Mouse (Mus musculus) kidney, embryonic 16.5 days (tissue): ENCODE data around the gene Tns1. TPM values are rescaled to one million over a fixed set of nuclear protein-coding genes. Genes with fewer than 3 reads are reported as not detected.
A peak's percentile ranks its signal among the peaks of the same experiment; 100 is the strongest.

Experiments
- ATAC-seq: fragments of 200-750 bp; cut with Nextera tagmentation; 2 replicates; pipeline ENCODE4 v1.8.0; 2017; ENCODE audit warnings: moderate TSS enrichment; ENCODE audit not compliant: low FRiP score, low TSS enrichment
- H3K27ac ChIP-seq: fragments of 300-500 bp; sonication (generic); 2 replicates; pipeline ENCODE4 v1.5.1; 2014; ENCODE audit warnings: low read length
- H3K27me3 ChIP-seq: fragments of 300-500 bp; sonication (generic); 2 replicates; pipeline ENCODE4 v1.6.1; 2014; ENCODE audit warnings: low read length, control low read depth, mixed read lengths; ENCODE audit not compliant: insufficient read depth
- H3K36me3 ChIP-seq: fragments of 300-500 bp; sonication (generic); 2 replicates; pipeline ENCODE4 v1.6.1; 2014; ENCODE audit warnings: low read length, control low read depth, mixed read lengths; ENCODE audit not compliant: insufficient read depth
- H3K4me1 ChIP-seq: fragments of 300-500 bp; sonication (generic); 2 replicates; pipeline ENCODE4 v1.6.1; 2014; ENCODE audit warnings: low read length, control low read depth, mixed read lengths; ENCODE audit not compliant: insufficient read depth
- H3K4me2 ChIP-seq: fragments of 300-500 bp; sonication (generic); replicated peaks from 2 replicates; pipeline ENCODE4 v1.6.1; 2014; ENCODE audit warnings: low read depth, low read length
- H3K4me3 ChIP-seq: fragments of 300-500 bp; sonication (generic); 2 replicates; pipeline ENCODE4 v1.5.1; 2014; ENCODE audit warnings: mild to moderate bottlenecking, low read length
- H3K9ac ChIP-seq: fragments of 300-500 bp; sonication (generic); replicated peaks from 2 replicates; pipeline ENCODE4 v1.6.1; 2014; ENCODE audit warnings: low read length
- H3K9me3 ChIP-seq: fragments of 300-500 bp; sonication (generic); 2 replicates; pipeline ENCODE4 v1.6.1; 2016; ENCODE audit warnings: low read length, control low read depth
- WGBS: fragments of 180-500 bp; shearing (Covaris S2); extraction: QIAGEN DNeasy Blood & Tissue Kit; methylation state at CpG from one replicate; pipeline ENCODE4 v1.1.7; 2014; 5-methylcytosine and 5-hydroxymethylcytosine counted together
- polyA plus RNA-seq: library from polyadenylated mRNA; unstranded; fragments of >200 nt; fragmentation: Nextera tagmentation; extraction: Ambion mirVana; gene quantifications from 2 replicates; pipeline ENCODE4 v1.2.1, GENCODE M21; 2015

Gene Tns1
- polyA plus RNA-seq, 1 experiment from 2014 or later = 77.3 TPM

GRCm38 (mm10) chr1:74043584-74044105, 80.6 kb downstream of the Tns1 start:
- Histone ChIP-seq H3K4me2 (no peak overlapping the region), H3K27me3 (no peaks in the 10 kb centered on the region), H3K27ac (no peak overlapping the region), H3K9me3 (no peaks in the 10 kb centered on the region), H3K4me3 (no peak overlapping the region), H3K36me3 (no peaks in the 10 kb centered on the region), H3K4me1 (peaks cover 64% of the 10 kb centered on the region), H3K9ac (0 out of 2 replicates have a peak overlapping the region, but pooled peaks have one; percentile 7)
- WGBS = 53% methylated on average over 4 of the region's 4 CpGs
- ATAC-seq = no peak

DNA sequence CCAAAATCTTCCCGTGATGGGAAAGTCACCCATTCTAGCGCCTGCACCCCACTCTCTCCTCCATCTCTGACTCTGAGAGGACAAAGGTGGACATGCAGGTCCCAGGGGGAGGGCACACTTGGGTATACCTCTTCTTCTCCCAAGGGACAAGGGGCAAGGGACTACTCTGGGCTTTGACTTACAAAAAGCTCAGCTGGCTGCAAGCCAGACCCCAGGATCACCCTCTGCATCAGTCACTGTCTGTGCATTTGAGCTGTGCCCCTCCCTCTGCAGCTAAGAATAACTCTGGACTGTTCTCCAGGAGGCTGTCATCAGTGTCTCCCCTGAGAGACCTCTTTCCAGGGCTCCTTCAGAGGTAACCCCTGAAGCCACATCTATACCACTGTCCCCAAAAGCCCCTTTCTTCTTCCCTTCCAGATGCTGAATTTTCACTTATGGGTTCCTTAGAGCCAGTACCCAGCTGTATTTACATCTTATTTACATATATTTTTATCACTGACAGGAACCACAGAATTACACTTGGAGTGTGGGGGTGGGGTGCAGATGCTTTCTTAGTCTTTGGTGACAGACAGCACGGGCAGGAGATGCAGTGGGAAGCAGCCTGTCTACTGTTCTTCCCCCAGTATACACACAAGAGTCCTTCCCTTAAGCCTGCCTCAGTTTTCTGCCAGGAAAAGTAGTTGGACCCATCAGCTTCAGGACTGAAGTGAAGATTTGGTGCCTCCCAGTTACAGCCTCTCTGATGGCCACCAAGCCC, 81.4 kb downstream of the Tns1 start:
- Histone ChIP-seq H3K9ac (0 out of 2 replicates have a peak overlapping the region, but pooled peaks have one; percentile 7), H3K27me3 (no peaks in the 10 kb centered on the region), H3K27ac (peak overlapping the region; percentile 63; the same call in 1 of the 2 replicates), H3K9me3 (no peaks in the 10 kb centered on the region), H3K36me3 (no peaks in the 10 kb centered on the region), H3K4me2 (no peak overlapping the region), H3K4me1 (peaks cover 63% of the 10 kb centered on the region), H3K4me3 (no peak overlapping the region)
- peak; percentile 40 for ATAC-seq
- WGBS = 52% methylated on average over 3 of the region's 3 CpGs

DNA sequence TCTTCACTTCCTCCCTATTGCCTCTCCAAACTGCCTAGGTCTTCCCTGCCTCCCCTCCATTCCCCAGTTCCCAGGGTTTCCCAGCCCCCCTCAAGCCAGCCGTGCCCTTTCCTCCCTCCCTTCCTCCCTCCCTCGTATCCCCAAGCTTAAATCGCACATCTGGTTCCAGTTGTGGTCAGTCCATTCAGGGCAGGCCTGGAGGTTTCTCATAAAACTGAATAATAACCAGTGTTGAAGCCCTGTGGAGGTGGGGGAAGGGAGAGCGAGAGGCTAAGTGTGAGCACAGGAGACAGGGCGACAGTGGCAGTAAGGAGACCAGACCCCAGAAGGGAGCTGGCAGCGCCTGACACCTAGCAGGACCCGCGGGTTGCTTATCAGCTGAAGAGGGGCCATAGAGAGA, 82.6 kb downstream of the Tns1 start:
- Histone ChIP-seq H3K27me3 (no peaks in the 10 kb centered on the region), H3K4me2 (0 out of 2 replicates have a peak overlapping the region, but pooled peaks have one; percentile 4), H3K4me3 (no peak overlapping the region), H3K9ac (peak overlapping the region; percentile 3; the same call in 1 of the 2 replicates), H3K36me3 (no peaks in the 10 kb centered on the region), H3K4me1 (peaks cover 64% of the 10 kb centered on the region), H3K9me3 (no peaks in the 10 kb centered on the region), H3K27ac (peak overlapping the region; percentile 71)
- 26% methylated on average over 8 of the region's 8 CpGs for WGBS
- ATAC-seq = peak; percentile 14; the same call in 1 of the 2 replicates

- peak overlapping the region; percentile 71 for H3K27ac ChIP-seq
- 0 out of 2 replicates have a peak overlapping the region, but pooled peaks have one; percentile 4 for H3K4me2 ChIP-seq
- H3K27me3 ChIP-seq = no peaks in the 10 kb centered on the region
- no peaks in the 10 kb centered on the region for H3K9me3 ChIP-seq
- no peak overlapping the region for H3K9ac ChIP-seq
- peaks cover 69% of the 10 kb centered on the region for H3K4me1 ChIP-seq
- WGBS = 59% methylated on average over 7 of the region's 7 CpGs
- H3K36me3 ChIP-seq = no peaks in the 10 kb centered on the region
- no peak for ATAC-seq
- no peak overlapping the region for H3K4me3 ChIP-seq
Measured at GRCm38 (mm10) chr1:74041178-74041577, 83.1 kb downstream of the Tns1 start.

DNA sequence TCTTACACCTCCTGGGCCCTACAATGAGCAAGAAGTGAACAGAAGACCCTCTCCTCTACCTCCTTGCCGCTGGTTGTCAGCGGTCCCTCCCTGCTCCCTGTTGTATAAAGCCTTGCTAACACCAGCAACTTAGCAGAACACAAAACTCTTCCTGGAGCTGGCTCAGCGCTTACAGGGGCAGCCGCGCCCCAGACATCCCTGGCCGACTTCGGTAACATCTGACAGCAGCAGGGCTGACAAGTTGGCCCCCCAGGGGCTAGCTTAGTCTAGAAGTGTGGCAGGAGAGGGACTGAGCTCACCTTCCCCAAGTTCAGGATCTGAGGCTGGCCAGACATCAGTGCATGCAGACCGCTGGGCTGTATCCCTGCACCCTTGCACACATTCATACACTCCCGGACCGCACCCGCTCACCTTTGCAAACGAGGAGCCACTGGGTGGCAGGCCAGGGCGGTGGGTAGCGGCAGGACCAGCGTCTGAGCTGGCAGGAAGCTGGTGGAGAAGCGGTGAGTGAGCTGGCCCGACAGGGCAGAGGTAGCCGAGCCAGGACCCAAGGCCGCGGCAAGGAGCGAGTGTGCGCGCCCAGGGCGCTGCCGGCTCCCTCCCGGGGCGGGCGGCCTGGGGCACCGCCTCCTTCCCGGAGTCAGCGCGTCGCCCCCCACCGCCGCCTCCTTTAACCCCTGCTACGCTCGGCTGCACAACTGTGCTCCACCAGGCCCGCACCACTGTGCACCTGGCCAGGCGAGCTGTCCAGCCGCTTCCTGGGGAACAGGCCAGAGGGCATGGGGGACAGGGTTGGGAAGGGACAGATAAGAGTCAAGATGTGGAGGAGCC, 87.5 kb downstream of the Tns1 start:
- Histone ChIP-seq H3K27me3 (no peaks in the 10 kb centered on the region), H3K36me3 (no peaks in the 10 kb centered on the region), H3K4me3 (peak overlapping the region; percentile 72), H3K27ac (peak overlapping the region; percentile 95), H3K9me3 (no peaks in the 10 kb centered on the region), H3K4me2 (peak overlapping the region; percentile 59), H3K4me1 (peaks cover 80% of the 10 kb centered on the region), H3K9ac (peak overlapping the region; percentile 73)
- ATAC-seq = peak; percentile 75
- 2% methylated on average over 37 of the region's 40 CpGs for WGBS

DNA sequence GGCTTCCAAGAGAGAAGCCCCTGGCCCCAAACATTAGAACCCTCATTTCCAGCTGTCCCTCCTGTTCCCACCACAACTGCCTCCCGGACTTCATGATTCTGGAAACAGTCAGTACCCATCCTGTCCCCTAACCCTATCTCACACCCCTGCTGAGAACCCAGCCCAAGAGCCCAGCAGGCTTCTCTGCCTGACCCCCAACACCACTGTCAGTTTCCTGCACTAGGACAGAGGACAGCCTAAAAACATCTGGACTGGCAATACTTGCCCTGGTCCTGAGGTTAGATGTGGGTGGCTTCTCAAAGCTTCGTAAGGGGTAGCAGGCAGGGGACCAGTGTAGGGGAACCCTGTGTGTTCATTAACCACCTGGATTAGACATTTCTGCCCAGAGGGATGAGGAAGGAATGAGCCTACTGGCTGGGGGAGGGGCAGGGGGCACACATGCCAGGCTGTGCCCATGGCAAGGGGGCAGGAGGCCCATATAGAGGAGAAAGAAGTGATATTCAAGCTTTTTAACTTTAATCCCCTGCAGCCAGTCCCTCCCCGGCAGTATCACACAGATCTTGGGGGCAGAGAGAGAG, 88.2 kb downstream of the Tns1 start:
- Histone ChIP-seq H3K9ac (peak overlapping the region; percentile 73), H3K27ac (peak overlapping the region; percentile 95), H3K9me3 (no peaks in the 10 kb centered on the region), H3K4me3 (peak overlapping the region; percentile 72), H3K4me1 (peaks cover 80% of the 10 kb centered on the region), H3K27me3 (no peaks in the 10 kb centered on the region), H3K36me3 (no peaks in the 10 kb centered on the region), H3K4me2 (peak overlapping the region; percentile 59)
- 32% methylated on average over 3 of the region's 3 CpGs for WGBS
- ATAC-seq = peak; percentile 58

GRCm38 (mm10) chr1:74035487-74035886, 88.8 kb downstream of the Tns1 start:
- H3K27ac ChIP-seq = peak overlapping the region; percentile 95
- peak overlapping the region; percentile 59 for H3K4me2 ChIP-seq
- H3K27me3 ChIP-seq = no peaks in the 10 kb centered on the region
- 52% methylated on average over 4 of the region's 4 CpGs for WGBS
- H3K4me3 ChIP-seq = peak overlapping the region; percentile 72
- H3K9ac ChIP-seq = peak overlapping the region; percentile 73
- no peak for ATAC-seq
- no peaks in the 10 kb centered on the region for H3K9me3 ChIP-seq
- H3K4me1 ChIP-seq = peaks cover 80% of the 10 kb centered on the region
- H3K36me3 ChIP-seq = no peaks in the 10 kb centered on the region

- peak overlapping the region; percentile 95; the same call in 1 of the 2 replicates for H3K27ac ChIP-seq
Measured at GRCm38 (mm10) chr1:74034736-74035135, 89.5 kb downstream of the Tns1 start.

DNA sequence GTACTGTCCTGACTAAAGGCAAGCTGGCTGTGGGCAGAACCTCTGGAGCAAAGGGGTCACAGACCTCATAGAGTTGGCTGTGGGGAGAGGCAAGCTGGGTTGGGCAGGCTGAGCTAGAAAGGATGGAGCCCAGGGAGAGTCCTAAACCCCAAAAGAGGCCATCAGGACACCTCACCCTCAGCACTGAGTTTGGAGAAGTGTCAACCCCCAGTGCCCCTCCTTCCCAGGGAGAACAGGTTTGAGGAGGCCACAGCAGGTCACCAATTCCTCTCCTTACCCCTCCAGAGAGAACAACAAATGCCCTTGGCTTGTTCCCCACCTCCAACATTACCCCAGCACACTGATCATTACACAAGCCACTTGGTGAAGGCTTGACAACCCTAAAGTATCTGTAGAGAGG, 90.0 kb downstream of the Tns1 start:
- Histone ChIP-seq H3K27ac (peak overlapping the region; percentile 47; the same call in 1 of the 2 replicates), H3K9ac (peak overlapping the region; percentile 46), H3K4me2 (peak overlapping the region; percentile 59), H3K36me3 (no peaks in the 10 kb centered on the region), H3K4me1 (peaks cover 89% of the 10 kb centered on the region), H3K4me3 (peak overlapping the region; percentile 72; the same call in 1 of the 2 replicates), H3K9me3 (no peaks in the 10 kb centered on the region), H3K27me3 (no peaks in the 10 kb centered on the region)
- no peak for ATAC-seq

More at GRCm38 (mm10) chr1:74034736-74035135, 89.5 kb downstream of the Tns1 start:
- Histone ChIP-seq H3K27me3 (no peaks in the 10 kb centered on the region), H3K36me3 (no peaks in the 10 kb centered on the region), H3K4me2 (peak overlapping the region; percentile 59), H3K9ac (no peak overlapping the region), H3K9me3 (no peaks in the 10 kb centered on the region), H3K4me1 (peaks cover 84% of the 10 kb centered on the region), H3K4me3 (peak overlapping the region; percentile 72)
- WGBS = 48% methylated on average over 2 of the region's 2 CpGs
- no peak for ATAC-seq
